Mouse (Mus musculus): Measurements from ENCODE around the gene Gpc6. TPM values are rescaled to one million over a fixed set of nuclear protein-coding genes. Genes with fewer than 3 reads are reported as not detected.

Gene Gpc6
- polyA plus RNA-seq, 1 experiment = 0.40 TPM

GRCm38 (mm10) chr14:117529439-117529838 lies 604.3 kb downstream of the Gpc6 start:
- DNase-seq (ENCODE audit: low read depth, low spot score) = no peak

GRCm38 (mm10) chr14:117552776-117553175 lies 627.7 kb downstream of the Gpc6 start:
- DNase-seq (ENCODE audit: low read depth, low spot score) = no peak

More at GRCm38 (mm10) chr14:117529439-117529838, 604.3 kb downstream of the Gpc6 start:
- 82% methylated on average over 3 of the region's 3 CpGs for WGBS

GRCm38 (mm10) chr14:117556715-117557320 lies 631.7 kb downstream of the Gpc6 start:
- no peak for DNase-seq (ENCODE audit: low read depth, low spot score)
- WGBS = 83% methylated on average over 7 of the region's 7 CpGs

GRCm38 (mm10) chr14:117562146-117562545 lies 637.0 kb downstream of the Gpc6 start:
- WGBS = 90% methylated on average over 4 of the region's 4 CpGs
- no peak for DNase-seq (ENCODE audit: low read depth, low spot score)

- DNase-seq (ENCODE audit: low read depth, low spot score) = no peak
Measured at GRCm38 (mm10) chr14:117569278-117569677, 644.2 kb downstream of the Gpc6 start.

GRCm38 (mm10) chr14:117572213-117572612 lies 647.1 kb downstream of the Gpc6 start:
- DNase-seq (ENCODE audit: low read depth, low spot score) = no peak
- WGBS = 64% methylated on average over 8 of the region's 8 CpGs

More at GRCm38 (mm10) chr14:117569278-117569677, 644.2 kb downstream of the Gpc6 start:
- WGBS = 75% methylated on average over 4 of the region's 4 CpGs

- 87% methylated on average over 6 of the region's 6 CpGs for WGBS
- no peak for DNase-seq (ENCODE audit: low read depth, low spot score)
Measured at GRCm38 (mm10) chr14:117574216-117574615, 649.1 kb downstream of the Gpc6 start.

GRCm38 (mm10) chr14:117581740-117582139 lies 656.6 kb downstream of the Gpc6 start:
- WGBS = 92% methylated on average over 6 of the region's 6 CpGs

GRCm38 (mm10) chr14:117599758-117600157 lies 674.6 kb downstream of the Gpc6 start:
- DNase-seq (ENCODE audit: low read depth, low spot score) = no peak
- WGBS = 65% methylated on average over 5 of the region's 5 CpGs

More at GRCm38 (mm10) chr14:117581740-117582139, 656.6 kb downstream of the Gpc6 start:
- no peak for DNase-seq (ENCODE audit: low read depth, low spot score)

GRCm38 (mm10) chr14:117603837-117604236 lies 678.7 kb downstream of the Gpc6 start:
- DNase-seq (ENCODE audit: low read depth, low spot score) = no peak
- 44% methylated on average over 1 of the region's 1 CpGs for WGBS

GRCm38 (mm10) chr14:117605750-117606149 lies 680.6 kb downstream of the Gpc6 start:
- 82% methylated on average over 2 of the region's 2 CpGs for WGBS
- no peak for DNase-seq (ENCODE audit: low read depth, low spot score)

GRCm38 (mm10) chr14:117611113-117611512 lies 686.0 kb downstream of the Gpc6 start:
- WGBS = 71% methylated on average over 3 of the region's 3 CpGs
- DNase-seq (ENCODE audit: low read depth, low spot score) = no peak

- DNase-seq (ENCODE audit: low read depth, low spot score) = no peak
- 47% methylated on average over 9 of the region's 9 CpGs for WGBS
Measured at GRCm38 (mm10) chr14:117625100-117625710, 700.1 kb downstream of the Gpc6 start.

GRCm38 (mm10) chr14:117634238-117634940 lies 709.3 kb downstream of the Gpc6 start:
- DNase-seq (ENCODE audit: low read depth, low spot score) = no peak
- WGBS = 79% methylated on average over 14 of the region's 14 CpGs

GRCm38 (mm10) chr14:117641853-117642252 lies 716.7 kb downstream of the Gpc6 start:
- DNase-seq (ENCODE audit: low read depth, low spot score) = no peak
- 88% methylated on average over 2 of the region's 2 CpGs for WGBS

- 73% methylated on average over 1 of the region's 1 CpGs for WGBS
- no peak for DNase-seq (ENCODE audit: low read depth, low spot score)
Measured at GRCm38 (mm10) chr14:117643069-117643468, 718.0 kb downstream of the Gpc6 start.

- DNase-seq (ENCODE audit: low read depth, low spot score) = no peak
Measured at GRCm38 (mm10) chr14:117648199-117648960, 723.3 kb downstream of the Gpc6 start.

GRCm38 (mm10) chr14:117650141-117650540 lies 725.0 kb downstream of the Gpc6 start:
- DNase-seq (ENCODE audit: low read depth, low spot score) = no peak
- WGBS = 93% methylated on average over 4 of the region's 4 CpGs

More at GRCm38 (mm10) chr14:117648199-117648960, 723.3 kb downstream of the Gpc6 start:
- 62% methylated on average over 9 of the region's 9 CpGs for WGBS

- 49% methylated on average over 4 of the region's 4 CpGs for WGBS
Measured at GRCm38 (mm10) chr14:117651271-117651670, 726.2 kb downstream of the Gpc6 start.

GRCm38 (mm10) chr14:117651938-117652337 lies 726.8 kb downstream of the Gpc6 start:
- DNase-seq (ENCODE audit: low read depth, low spot score) = no peak
- WGBS = 75% methylated on average over 2 of the region's 2 CpGs

More at GRCm38 (mm10) chr14:117651271-117651670, 726.2 kb downstream of the Gpc6 start:
- no peak for DNase-seq (ENCODE audit: low read depth, low spot score)
